Mouse (Mus musculus): ENCODE data around the gene Arhgef7.
"Not testable (repeated sequence)": the region's sequence is repeated elsewhere in the genome, so short reads cannot be mapped to it uniquely, and the experiment has no call there.

Gene Arhgef7

DNA sequence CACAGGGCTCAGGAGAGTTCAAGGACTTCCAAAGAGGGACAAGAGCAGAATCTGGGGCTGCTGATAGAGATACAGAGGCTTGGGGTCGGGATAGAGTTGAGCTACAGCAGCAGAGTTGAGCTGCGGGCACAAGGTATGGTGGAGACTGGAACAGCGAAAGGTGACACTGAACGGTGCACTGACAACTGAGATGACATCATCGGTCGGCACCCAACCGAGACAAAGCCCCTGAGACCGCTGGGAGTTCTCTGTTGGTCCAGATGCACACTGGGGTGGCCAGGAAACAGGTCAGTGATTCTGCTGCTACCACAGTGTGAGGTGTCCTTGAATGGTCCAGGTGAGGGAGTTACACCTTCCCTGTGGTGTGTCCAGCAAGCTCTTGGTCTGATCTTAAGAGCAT, 115.2 kb downstream of the Arhgef7 start:
- DNase-seq: no peak

DNA sequence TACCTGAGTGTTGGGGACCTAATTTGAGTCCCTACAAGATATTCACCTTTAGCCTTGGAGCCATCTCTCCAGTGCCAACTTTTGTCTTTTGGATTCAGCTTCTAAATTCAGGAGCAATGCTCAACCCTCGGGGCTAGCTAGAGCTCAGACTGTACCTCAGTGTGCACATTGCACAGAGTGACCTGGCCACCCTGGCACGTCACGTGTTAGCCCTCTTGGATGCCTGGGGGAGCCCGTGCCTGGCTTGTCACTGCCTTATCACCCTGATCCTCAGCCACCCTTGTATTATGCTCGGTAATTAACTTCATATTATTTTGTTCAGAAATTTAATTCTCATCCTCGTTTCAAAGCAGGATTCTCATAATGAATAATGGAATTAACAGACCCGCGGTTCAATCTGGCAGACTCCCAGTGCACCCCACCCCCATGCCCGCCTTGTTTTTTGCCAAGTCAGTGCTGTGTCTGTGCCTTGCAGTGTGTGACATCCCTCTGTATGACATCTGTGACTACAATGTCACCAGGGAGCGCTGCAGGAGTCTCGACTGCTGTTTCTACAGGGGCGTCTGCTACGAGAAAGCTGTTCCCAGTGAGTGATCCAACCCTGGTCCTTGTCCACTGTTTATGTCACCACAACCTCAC, 116.3 kb downstream of the Arhgef7 start:
- no peak for DNase-seq

DNA sequence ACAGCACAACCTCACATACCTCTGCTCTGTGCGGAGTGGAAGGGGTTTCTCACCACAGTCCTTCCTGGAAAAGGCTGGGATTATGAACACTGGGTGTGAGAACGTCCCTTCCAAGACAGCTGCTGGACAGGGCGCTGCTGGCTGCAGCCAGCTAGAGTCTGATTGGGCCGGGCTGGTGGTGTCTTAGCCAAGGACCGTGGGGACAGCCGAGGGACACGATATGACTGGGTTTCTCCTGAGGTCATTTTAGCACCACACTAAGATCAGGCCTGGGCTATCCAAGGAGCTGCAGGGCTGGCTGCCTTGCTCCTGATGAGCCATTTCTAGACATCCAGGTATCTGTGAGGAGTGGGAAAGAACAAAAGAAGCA, 116.8 kb downstream of the Arhgef7 start:
- DNase-seq: no peak

DNA sequence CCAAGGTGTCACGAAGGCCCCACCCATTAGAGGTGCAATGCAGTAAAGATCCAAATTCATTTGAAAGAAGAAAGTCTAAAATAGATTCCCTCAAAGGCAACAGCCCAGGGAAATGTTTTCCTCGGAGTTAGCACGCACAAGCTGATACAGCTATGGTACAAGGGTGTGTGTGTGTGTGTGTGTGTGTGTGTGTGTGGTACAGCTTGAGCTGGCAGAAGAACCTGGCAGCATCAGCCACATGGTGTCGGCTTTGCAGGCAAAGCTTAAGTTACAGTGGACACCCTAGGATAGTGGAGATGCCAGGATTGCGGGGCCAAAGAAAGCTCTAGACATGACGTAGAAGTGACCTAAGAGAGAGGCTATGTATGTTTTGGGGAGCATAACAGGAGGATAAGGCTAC, 119.3 kb downstream of the Arhgef7 start:
- no peak for DNase-seq

DNA sequence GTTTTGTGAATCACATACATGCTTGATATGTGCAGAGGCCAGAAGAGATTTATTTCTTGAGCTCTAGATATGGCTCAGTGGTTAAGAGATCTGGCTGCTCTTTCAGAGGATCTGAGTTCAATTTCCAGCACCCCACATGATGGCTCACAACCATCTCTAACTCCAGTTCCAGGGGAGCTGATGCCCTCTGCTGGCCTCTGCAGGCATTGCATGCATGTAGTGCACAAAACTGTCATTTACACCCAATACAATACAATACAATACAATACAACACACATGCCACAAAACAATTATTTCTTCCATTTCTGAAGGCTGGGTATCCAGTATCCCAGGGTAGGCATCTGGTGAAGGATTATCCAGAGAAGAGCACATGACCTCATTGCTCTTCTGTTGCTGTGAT, 140.3 kb downstream of the Arhgef7 start:
- no peak for DNase-seq

DNA sequence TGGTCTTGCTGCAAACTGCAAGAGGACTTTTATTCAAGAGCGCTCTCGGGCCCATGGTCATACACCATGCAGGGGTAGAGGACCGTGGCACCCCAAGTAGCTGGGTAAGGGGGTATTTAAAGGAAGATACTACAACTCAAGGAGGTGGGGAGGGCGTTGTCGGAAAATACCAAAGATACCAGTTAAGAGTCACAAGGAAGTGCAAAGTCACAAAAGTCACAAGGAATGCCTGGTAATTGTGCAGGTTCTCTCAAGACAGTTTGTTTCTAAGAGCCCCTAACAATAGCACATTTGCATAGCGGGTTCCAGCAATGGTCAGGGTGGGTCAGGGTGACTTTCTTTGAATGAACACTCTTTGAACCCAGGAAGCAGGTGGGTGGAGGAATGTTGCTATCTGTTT, 146.7 kb downstream of the Arhgef7 start:
- DNase-seq: not testable (repeated sequence)

DNA sequence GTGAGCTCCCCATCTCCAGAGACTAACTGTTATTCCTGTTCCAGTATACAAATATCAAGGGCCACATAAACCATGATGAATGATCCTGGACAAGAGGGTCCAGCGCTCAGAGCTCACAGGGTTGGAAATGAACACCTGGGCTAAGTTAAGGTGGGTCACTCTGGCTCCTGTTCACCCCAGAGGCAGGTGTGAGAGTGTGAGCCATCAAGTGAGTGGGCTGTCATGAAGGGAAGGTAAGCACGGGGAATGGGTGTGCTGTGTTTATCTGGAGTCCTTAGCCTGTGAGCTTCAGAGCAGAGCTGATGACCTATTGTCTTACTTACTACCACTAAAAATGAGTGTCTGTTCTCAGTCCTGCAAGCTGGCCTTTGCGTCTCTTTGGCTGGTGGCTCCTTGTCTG, 157.1 kb downstream of the Arhgef7 start:
- DNase-seq: no peak
